Mouse (Mus musculus): ENCODE results near the gene Zdhhc5.
"Not testable (repeated sequence)": the region's sequence is repeated elsewhere in the genome, so short reads cannot be mapped to it uniquely, and the experiment has no call there.

Gene Zdhhc5

DNA sequence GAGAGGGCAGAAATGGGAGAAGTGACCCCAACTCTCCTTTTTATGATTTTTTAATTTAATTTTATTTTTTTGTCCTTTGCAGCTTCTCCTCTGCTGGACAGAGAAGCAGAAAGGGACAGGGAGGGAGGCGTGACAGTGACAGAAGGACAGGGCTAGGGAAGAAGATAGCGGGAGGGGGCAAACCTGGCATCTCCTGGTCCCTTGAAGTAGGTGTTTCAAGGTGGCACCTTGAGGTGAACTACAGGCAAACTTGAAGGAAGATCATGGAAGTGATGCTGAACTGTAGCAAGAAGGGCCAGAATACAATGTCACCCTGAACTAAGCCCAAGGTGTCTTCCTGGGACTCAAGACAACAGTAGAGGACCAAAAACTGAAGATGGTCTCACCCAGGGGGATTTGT, 19.9 kb upstream of the Zdhhc5 start:
- in situ Hi-C loops (cut with MseI, MboI) = no loop called here

DNA sequence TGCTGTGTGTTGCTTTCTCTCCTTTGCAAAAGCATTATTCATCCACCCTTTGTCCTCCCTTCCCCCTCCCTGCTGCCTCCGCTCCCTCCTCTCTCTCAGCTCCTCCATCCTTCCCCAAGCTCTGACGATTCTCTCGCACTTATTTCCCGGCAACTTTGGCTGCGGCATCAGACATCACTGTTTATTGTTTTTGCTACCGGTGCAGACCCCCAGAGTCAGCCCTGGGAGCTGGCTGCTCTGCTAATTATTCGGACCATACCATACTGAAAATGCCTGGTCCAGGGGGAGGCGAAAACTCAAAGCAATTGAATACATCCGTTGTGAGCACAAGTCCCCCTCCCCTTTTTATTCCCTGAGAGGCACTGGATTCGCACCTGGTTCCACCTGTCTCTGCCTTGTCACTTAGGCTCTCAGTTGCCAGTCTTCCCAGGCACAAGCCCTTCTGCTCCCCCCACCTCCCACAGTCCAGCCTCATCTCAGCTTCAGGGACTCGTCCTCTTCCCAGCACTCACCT, 19.4 kb upstream of the Zdhhc5 start:
- in situ Hi-C loops (cut with MseI, MboI) = no loop called here

DNA sequence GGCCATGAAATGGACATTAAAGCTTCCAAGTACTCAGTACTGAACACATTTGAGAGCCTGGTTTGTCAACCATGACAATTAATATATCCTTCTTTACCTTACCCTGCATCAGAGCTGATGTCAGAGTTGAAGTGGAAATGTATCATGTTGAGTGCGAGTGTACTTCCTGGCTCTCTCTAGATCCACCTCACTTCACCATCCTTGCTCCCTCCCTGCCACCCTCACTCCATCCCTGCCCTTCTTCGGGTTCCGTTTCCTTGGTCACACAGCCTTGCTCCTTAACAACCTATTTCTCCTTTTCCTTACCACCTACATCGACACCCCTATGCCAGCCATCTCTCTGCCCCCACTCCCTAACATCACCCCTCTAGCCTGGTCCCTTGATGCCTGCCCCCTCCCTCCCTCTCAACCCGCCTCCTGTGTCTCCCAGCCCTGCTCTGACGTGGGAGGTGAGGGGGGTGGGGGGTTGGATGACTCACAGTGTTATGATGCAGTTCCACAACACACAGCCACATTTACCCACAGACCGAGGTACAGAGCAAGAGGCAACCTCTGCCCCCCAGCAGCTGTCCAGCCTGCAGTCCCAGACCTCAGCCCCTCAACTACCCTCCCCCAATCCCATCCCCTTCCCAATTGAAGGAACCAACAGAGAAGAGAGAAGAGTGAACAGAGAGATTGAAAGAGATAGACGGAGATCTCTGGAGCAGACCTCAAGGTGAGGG, 18.8 kb upstream of the Zdhhc5 start, which contains the start of gene Ypel4:
TSS of gene Ypel4 (plus strand) at position 480 of the 722 bp plus-strand sequence.
- in situ Hi-C loops (cut with MseI, MboI) = no loop called here

DNA sequence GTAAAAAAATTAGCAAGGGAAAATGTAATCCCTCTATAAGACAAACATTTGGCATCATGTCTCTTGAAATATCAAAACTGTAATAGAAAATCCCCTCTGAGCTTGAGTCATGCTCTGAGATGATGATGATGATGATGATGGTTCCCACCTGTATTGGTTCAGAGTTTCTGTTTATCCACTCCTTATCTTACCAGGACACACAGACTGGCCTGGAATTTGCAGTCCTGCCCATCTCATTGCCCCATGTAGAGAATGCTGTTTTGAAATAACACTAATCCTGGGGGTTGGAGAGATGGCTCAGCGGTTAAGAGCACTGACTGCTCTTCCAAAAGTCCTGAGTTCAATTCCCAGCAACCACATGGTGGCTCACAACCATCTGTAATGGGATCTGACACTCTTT, 17.4 kb upstream of the Zdhhc5 start:
- in situ Hi-C loops (cut with MseI, MboI) = no loop called here

DNA sequence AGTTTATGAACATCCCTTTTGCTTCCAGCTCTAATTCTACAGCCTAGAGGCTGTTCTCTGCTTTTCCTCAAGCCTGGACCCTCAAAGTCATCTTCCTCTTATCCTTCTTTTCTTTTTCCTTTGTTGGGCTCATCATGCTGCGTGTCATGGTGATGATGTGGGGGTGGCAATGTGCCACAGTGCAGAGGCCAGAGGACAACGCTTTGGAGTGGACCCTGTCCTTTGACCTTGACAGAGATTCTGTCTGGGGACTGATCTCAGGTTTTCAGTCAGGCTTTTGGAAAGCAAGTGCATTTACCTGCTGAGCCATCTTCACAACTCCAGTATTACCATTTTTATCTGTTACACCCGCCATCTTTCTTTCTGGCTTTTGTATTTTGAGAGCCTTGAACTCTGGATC, 16.2 kb upstream of the Zdhhc5 start:
- in situ Hi-C loops (cut with MseI, MboI) = no loop called here

DNA sequence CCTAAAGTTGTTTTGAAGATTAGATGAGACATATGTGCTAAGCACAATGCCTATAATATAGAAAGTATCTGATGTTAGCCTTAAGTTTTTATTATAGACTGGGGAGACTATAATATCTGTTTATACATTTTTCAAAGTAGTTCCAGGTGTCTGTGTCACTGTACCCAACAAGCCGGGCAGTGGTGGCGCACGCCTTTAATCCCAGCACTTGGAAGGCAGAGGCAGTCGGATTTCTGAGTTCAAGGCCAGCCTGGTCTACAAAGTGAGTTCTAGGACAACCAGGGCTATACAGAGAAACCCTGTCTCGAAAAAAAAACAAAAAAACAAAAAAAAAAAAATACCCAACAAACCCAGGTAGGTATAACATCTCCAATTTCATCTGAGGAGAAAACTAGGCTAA, 13.2 kb upstream of the Zdhhc5 start:
- in situ Hi-C loops (cut with MseI, MboI) = not testable (repeated sequence)

DNA sequence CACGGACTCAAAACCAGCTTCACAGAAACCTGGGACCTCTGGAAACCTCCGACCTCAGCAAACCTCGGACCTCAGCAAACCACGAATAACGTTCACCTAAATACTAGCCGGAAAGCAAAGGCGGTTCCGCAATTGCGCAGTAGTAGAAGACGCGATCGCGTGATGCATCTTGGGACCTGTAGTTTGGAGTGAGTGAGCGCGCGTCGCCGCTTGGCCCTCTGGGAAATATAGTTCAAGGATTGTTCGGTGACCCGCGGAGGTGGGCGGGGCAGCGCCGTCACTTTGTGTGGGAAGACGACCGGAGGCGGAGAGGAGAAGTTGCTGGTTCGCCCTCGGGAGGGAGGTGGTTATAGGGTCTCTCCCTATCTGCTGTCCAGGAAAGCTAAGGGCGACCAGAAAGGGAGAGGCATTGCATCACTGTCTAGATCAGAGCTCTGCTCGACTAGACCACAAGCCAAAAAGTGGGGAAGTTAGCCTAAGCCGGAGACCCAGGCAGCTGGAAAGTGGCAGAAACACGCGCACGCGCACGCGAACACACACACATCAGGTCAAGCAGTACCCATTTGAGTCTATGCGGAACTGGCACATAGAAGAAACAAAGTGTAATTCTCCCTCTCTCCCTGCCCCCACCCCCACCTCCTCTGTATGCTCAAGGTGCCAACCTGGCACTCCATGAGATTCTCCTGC, 12.3 kb upstream of the Zdhhc5 start, which contains the start of gene Clp1:
TSS of gene Clp1 (minus strand) at position 179 of the 687 bp plus-strand sequence.
- in situ Hi-C loops (cut with MseI, MboI) = no loop called here

DNA sequence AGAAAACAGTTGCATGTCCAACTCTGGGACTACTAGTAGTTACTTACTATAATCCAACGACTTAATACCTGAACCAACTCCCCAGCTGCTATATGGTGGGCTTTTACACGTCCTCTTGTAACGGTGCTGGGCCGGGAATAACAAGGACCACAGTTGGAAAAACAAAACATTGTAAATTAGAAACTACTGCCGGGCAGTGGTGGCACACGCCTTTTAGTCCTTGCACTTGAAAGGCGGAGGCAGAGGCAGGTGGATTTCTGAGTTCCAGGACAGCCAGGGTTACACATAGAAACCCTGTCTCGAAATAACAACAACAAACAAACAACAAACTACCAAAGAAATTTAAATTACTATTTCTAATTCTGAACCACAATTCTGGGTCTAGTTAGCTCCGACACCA, 11.7 kb upstream of the Zdhhc5 start:
- in situ Hi-C loops (cut with MseI, MboI) = no loop called here

DNA sequence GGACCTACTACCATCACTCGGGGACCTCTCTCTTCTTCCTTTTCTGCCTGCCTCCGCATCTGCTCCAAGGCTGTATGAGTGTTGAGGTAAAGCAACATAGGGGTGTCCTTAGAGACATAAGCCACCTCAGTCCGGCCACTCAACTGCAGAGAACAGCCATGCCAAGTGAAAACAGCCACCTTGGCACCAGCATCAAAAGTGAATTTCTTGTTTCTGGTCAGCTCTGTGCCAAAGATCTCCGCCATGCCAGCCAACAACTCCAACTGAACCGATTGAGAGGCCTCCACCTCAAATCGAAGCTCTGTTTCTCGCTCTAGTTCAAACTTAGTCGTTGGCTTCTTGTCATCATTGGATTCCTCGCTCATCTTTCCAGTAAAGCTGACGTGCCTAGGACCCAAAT, 10.8 kb upstream of the Zdhhc5 start:
- in situ Hi-C loops (cut with MseI, MboI) = no loop called here

DNA sequence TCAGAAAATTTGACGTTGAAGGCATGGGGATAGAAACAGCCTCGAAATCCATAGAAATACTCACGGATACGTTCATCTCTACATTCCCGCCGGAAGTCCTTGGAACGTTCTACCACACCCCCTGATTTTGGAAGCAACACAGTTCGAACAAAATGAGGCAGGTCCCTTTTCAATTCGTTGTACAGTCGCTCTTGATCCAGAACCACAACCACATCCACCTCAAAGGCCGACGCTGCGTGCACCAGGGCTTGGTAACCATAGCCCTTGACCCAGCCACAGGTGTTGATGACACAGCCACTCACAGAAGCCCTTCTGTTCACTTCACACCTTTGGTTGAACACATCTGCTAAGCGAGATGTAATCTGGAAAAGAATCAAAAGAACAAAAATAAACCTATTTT, 8.9 kb upstream of the Zdhhc5 start:
- in situ Hi-C loops (cut with MseI, MboI) = no loop called here

DNA sequence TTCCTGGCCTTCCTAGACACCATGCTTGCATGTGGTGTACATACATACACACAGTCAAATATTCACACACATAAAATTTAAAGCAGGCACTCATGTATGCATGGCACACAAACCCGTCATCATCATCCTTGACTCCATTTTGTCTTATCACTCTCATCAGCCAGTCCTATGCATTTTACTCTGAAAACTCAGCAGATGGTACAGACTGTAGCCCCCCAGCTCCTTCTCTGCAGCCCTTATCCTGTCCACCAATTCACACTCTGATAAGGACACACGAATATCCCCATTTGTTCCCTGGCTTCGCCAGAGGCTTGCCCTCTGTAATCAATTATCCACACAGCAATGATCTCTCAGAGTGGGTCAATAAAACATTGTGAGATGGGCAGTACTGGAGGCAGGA, 6.2 kb upstream of the Zdhhc5 start:
- in situ Hi-C loops (cut with MseI, MboI) = no loop called here

DNA sequence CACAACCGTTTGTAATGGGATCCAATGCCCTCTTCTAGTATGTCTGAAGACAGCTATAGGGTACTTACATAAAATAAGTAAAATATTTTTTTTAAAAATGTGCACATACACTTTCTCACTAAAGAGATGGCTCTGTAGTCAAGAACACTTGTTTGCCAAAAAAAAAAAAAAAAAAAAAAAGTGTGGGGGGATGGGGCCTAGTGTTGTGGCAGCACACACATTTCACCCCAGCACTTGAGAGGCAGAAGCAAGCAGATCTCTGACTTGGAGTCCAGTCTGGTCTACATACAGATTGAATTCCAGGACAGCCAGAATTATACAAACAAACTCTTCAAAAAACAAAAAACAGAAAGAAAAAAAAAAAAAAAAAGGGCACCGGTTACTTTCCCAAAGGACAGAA, 5.7 kb upstream of the Zdhhc5 start:
- in situ Hi-C loops (cut with MseI, MboI) = no loop called here

DNA sequence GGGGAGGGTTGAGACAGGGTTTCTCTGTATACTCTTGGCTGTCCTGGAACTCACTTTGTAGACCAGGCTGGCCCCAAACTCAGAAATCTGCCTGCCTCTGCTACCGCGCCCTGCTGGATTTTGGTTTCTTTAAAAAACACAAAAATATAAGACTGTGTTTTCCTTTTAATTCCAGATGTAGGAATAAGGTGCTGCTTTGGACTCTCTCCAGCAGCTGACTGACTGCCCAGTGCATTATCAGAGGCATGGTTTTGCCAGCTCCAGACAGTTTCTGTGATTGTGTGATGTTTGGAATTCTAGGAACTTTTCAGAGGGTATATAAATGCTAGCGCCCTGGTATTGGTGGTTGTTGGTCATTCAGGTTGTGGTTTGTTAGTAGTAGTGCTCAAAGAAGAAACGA, 2.4 kb upstream of the Zdhhc5 start:
- in situ Hi-C loops (cut with MseI, MboI) = no loop called here

DNA sequence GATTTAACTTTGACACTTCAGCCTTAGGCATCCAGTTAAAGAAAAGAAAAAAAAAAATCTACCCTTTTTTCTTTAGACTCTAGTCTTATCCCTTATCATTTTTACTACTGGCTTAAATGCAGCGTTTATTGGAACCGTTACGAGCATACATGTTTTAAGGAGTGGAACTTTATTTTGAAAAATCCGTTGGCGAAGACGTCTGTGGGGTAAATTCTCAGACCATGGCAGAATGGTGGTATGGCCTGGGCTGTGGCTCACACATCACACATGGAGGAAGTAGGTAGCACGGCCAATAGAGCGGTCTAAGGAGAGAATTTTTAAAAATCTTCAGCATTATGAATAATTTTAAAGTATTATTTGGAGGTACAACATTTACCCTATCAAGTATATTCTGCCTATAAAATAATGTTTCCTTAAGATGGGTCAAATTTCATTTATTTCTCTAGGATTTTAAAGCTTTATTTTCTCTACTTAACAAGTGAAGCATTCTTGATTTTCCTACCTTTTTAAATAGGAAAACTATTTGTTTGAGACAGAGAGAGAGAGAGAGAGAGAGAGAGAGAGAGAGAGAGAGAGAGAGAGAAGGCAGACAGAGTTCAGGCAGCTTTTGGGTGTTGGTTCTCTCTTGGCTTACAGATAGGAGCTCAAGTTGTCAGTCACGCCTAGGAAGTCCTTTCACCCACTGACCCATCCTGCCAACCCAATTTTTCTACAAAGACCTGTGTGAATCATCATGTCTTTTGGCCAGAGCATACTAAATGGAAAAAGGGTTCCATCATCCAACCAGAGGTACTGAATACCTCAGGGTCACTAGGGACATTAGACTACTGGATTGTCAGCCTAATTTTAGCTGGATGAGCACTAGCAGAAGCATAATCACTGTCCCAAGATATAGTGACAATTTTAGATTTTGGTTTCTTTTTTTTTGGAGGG, 1.7 kb upstream of the Zdhhc5 start:
- in situ Hi-C loops (cut with MseI, MboI) = no loop called here

DNA sequence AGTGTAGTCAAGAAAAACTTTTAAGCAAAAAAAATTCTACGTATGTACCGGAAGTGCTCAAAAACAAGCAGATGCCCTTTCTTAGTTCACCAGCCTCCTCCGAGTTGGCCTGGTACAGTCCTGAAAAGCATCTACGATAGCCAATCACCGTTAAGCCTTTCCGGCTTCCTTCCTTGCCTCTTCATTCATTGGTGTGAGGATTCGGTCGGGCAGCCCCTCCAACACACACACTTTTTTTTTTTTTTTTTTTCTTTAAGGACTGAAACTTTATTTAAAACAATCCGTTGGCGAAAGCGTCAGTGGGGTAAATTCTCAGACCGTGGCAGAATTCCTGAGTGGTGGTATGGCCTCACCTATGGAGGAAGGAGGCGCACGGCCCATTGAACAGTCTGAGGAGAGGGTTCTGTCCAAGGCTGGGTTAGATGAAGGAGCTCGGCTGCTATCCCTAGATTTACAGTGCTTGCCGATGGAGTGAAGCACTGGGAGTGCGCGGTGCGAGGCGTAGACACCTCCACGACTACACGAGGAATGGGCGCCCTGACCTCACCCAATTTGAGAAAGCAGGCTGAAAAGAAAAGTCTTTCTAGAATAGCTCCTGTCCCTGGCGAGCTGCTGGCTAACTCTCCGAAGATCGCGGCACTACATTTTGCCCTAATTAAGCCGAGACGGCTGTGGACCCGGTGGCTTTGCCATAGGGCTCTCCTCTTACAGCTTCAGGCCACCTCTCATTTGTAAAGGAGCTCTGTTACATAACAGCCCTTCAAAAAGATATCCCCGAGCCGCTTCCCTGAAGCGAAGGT, 782 bp upstream of the Zdhhc5 start:
- in situ Hi-C loops (cut with MseI, MboI) = no loop called here

DNA sequence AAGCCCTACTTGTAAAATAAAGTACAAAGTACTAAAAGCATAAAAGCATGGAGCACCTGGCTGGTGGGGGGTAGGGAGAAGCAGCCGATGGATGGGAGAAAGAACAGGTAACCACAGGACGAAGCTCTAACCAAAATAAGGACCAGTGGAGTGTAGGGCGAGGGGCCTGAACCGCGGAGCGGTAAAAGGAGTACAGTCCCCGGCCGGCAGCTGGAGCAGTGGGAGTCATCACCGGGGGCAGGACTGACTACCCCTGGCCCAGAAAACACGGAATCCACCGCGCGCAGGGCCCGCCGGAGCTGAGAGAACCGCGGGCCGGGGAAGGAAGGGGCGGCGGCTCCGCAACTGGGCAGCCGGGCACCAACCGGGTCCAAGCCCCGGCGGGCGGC, 564 bp downstream of the Zdhhc5 start:
- in situ Hi-C loops (cut with MseI, MboI) = no loop called here

DNA sequence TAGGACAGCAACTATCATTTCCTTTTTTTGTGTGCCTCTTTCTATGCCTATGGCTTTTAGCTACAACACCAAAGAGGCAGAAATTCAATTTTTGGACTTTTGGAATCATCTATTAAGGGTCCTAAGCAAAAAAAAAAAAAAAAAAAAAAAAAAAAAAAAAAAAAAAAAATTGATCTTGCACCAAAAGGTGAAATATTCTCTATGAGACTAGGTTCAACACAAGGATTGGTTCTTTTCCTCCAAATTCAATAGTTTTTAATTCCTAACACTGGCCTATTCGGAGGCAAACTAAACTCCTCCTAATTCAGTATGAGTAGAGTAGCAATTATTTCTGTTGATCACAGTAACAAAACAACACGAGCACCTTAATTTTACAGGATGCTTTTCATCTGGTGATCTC, 3.1 kb downstream of the Zdhhc5 start:
- in situ Hi-C loops (cut with MseI, MboI) = no loop called here

DNA sequence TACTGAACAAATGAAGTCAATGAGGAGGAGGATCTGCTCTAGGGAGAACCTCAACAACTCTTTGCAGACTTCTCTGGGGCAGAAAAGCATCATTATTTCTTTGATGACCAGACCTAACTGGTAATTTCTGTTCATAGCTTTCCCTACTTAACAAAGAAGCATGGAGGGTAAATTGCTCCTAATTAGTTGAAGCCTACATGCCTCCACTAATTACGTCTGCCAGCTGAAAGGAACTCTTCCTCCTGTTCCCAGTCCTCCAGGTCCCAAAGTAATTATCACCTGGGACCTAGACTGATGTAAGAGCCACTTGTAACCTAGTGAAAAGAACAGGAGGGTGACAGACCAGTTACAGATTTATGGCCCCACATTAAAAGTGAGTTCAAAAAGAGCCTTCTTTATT, 7.5 kb downstream of the Zdhhc5 start:
- in situ Hi-C loops (cut with MseI, MboI) = no loop called here

DNA sequence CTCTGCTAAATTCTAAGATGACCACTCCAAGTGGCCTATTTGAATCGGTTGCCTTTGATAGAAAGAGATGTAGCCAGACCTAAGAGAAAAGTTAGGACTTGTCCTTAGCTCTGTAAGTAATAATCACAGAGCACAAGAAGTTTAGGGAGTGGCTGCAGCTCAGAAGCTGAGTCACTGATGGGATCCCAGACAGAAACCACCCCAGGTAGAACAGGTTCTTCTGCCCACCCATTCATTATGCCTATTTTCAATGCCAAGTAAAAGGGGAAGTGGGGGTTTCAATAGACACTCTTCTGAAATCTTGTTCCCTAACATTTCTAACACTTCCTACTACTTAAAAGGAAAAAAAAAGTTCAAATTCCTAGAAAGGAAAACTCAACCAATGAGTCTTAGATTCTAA, 9.7 kb downstream of the Zdhhc5 start:
- in situ Hi-C loops (cut with MseI, MboI) = no loop called here

DNA sequence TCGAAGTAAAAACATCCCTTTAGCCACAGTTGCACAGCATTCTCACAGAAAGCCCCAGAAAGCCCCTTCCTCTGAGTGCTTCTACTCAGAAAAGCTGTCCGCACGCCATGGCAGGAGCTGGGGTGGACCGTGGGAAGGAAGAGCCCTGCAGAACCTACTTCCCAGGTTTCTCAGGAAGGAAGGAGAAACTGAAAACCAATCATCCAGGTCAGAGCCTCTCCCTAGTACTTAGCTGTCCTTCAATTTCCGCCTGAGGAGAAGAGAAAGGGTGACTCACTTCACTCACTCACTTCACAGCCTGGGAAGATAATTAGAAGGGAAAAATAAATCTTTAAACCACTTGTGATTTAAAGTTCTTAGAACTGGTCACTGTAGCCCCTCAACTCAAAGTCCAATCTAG, 10.7 kb downstream of the Zdhhc5 start:
- in situ Hi-C loops (cut with MseI, MboI) = no loop called here

DNA sequence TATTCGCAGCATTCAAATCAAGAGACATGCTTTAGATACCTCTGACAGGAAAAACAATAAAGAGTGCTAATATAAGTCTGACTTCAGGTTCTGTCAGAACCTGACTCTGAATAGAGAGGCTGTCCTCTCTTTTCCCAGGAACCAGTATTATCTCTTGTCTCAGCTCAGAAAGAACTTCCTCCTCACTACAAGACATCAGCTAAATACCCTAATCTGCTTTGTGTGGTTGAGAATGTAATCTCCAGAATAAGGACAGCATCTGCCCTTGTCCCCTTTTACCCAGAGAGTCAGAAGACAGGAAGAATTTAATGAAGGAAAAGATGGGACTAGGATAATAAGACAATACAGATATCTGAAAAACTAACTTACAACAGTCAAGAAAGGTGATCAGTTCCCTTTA, 11.5 kb downstream of the Zdhhc5 start:
- in situ Hi-C loops (cut with MseI, MboI) = no loop called here
